Mouse (Mus musculus): Measurements from ENCODE around the gene Gsdmc4. TPM values are rescaled to one million over a fixed set of nuclear protein-coding genes. Genes with fewer than 3 reads are reported as not detected.
"Not testable (repeated sequence)": the region's sequence is repeated elsewhere in the genome, so short reads cannot be mapped to it uniquely, and the experiment has no call there.

Gene Gsdmc4
- total RNA-seq (2021), result not detected
- long read RNA-seq, experiment 1, result 0 reads
- long read RNA-seq, experiment 2, result 0 reads

- not testable (repeated sequence) for DNase-seq
These were observed at the start of gene Gsdmc4 for GRCm38 (mm10) chr15:63912197-63912596. Gene Gsdmc4 (minus strand): TSS chr15:63912297.

- no peak for DNase-seq
These were observed 48.4 kb upstream of the Gsdmc4 start for GRCm38 (mm10) chr15:63960542-63960941.

GRCm38 (mm10) chr15:63957553-63957952 lies 45.5 kb upstream of the Gsdmc4 start:
- DNase-seq, result no peak

- no peak for DNase-seq
These were observed 41.2 kb upstream of the Gsdmc4 start for GRCm38 (mm10) chr15:63953256-63953655.

GRCm38 (mm10) chr15:63941221-63941620 lies 29.1 kb upstream of the Gsdmc4 start:
- no peak for DNase-seq

GRCm38 (mm10) chr15:63932656-63933055 lies 20.6 kb upstream of the Gsdmc4 start:
- no peak for DNase-seq

GRCm38 (mm10) chr15:63931404-63931803 lies 19.3 kb upstream of the Gsdmc4 start:
- DNase-seq, result no peak

GRCm38 (mm10) chr15:63930107-63931041 lies 18.3 kb upstream of the Gsdmc4 start:
- DNase-seq, result no peak

- no peak for DNase-seq
These were observed 14.1 kb upstream of the Gsdmc4 start for GRCm38 (mm10) chr15:63926201-63926600.

GRCm38 (mm10) chr15:63924484-63924883 lies 12.4 kb upstream of the Gsdmc4 start:
- no peak for DNase-seq

GRCm38 (mm10) chr15:63921618-63922017 lies 9.5 kb upstream of the Gsdmc4 start:
- DNase-seq, result not testable (repeated sequence)

- DNase-seq, result not testable (repeated sequence)
These were observed 7.6 kb upstream of the Gsdmc4 start for GRCm38 (mm10) chr15:63919728-63920127.

GRCm38 (mm10) chr15:63916584-63916983 lies 4.5 kb upstream of the Gsdmc4 start:
- DNase-seq, result not testable (repeated sequence)

GRCm38 (mm10) chr15:63909896-63910295 lies 2.2 kb downstream of the Gsdmc4 start:
- DNase-seq, result not testable (repeated sequence)

GRCm38 (mm10) chr15:63895560-63896353 lies 16.3 kb downstream of the Gsdmc4 start:
- not testable (repeated sequence) for DNase-seq

GRCm38 (mm10) chr15:63888440-63888839 lies 23.7 kb downstream of the Gsdmc4 start:
- DNase-seq, result not testable (repeated sequence)

GRCm38 (mm10) chr15:63887949-63888348 lies 24.1 kb downstream of the Gsdmc4 start:
- DNase-seq, result not testable (repeated sequence)

- not testable (repeated sequence) for DNase-seq
These were observed 33.6 kb downstream of the Gsdmc4 start, which contains the start of gene Gsdmc3 for GRCm38 (mm10) chr15:63878458-63878857. Gene Gsdmc3 (minus strand): TSS chr15:63878558.

- not testable (repeated sequence) for DNase-seq
These were observed 35.9 kb downstream of the Gsdmc4 start for GRCm38 (mm10) chr15:63876160-63876559.

- not testable (repeated sequence) for DNase-seq
These were observed 50.1 kb downstream of the Gsdmc4 start for GRCm38 (mm10) chr15:63861965-63862364.

Data from gastrocnemius, postnatal 25 days (tissue).